Mouse (Mus musculus) embryonic facial prominence, embryonic 14.5 days (tissue): ENCODE measurements around the gene Uxt. TPM values are rescaled to one million over a fixed set of nuclear protein-coding genes. Genes with fewer than 3 reads are reported as not detected.

ENCODE experiments used
- ATAC-seq: fragments of 200-750 bp; cut with Nextera tagmentation; 2 replicates; pipeline ENCODE4 v1.8.0; 2017; ENCODE audit warnings: low read depth, moderate number of reproducible peaks, moderate TSS enrichment
- DNase-seq: peaks from one replicate; pipeline ENCODE4 v3.0.0-alpha.2; 2015; ENCODE audit warnings: low spot score
- H3K27ac ChIP-seq: fragments of 300-500 bp; sonication (generic); replicated peaks from 2 replicates; pipeline ENCODE4 v1.5.1; 2014; ENCODE audit warnings: low read depth, mild to moderate bottlenecking, low read length, moderate library complexity
- H3K27me3 ChIP-seq: fragments of 300-500 bp; sonication (generic); replicated peaks from 2 replicates; pipeline ENCODE4 v1.6.1; 2014; ENCODE audit warnings: low read length; ENCODE audit not compliant: control insufficient read depth, insufficient read depth
- H3K36me3 ChIP-seq: fragments of 300-500 bp; sonication (generic); 2 replicates; pipeline ENCODE4 v1.6.1; 2014; ENCODE audit warnings: low read length, mixed read lengths; ENCODE audit not compliant: control insufficient read depth, insufficient read depth
- H3K4me1 ChIP-seq: fragments of 300-500 bp; sonication (generic); 2 replicates; pipeline ENCODE4 v1.6.1; 2014; ENCODE audit warnings: antibody characterized with exemption, low read length; ENCODE audit not compliant: control insufficient read depth, insufficient read depth
- H3K4me2 ChIP-seq: fragments of 300-500 bp; sonication (generic); 2 replicates; pipeline ENCODE4 v1.6.1; 2014; ENCODE audit warnings: low read depth, mild to moderate bottlenecking, low read length, moderate library complexity, mixed read lengths
- H3K4me3 ChIP-seq: fragments of 300-500 bp; sonication (generic); 2 replicates; pipeline ENCODE4 v1.5.1; 2014; ENCODE audit warnings: low read depth, mild to moderate bottlenecking, low read length
- H3K9ac ChIP-seq: fragments of 300-500 bp; sonication (generic); 2 replicates; pipeline ENCODE4 v1.6.1; 2014; ENCODE audit warnings: low read depth, mild to moderate bottlenecking, low read length, moderate library complexity, mixed read lengths
- H3K9me3 ChIP-seq: fragments of 300-500 bp; sonication (generic); 2 replicates; pipeline ENCODE4 v1.6.1; 2016; ENCODE audit warnings: low read length; ENCODE audit not compliant: control insufficient read depth
- WGBS: fragments of 180-500 bp; shearing (Covaris S2); extraction: QIAGEN DNeasy Blood & Tissue Kit; methylation state at CpG from one replicate; pipeline ENCODE4 v1.1.7; 2014; 5-methylcytosine and 5-hydroxymethylcytosine counted together
- polyA plus RNA-seq: library from polyadenylated mRNA; unstranded; fragments of >200 nt; fragmentation: Nextera tagmentation; extraction: Ambion mirVana; gene quantifications from 2 replicates; pipeline ENCODE4 v1.2.1, GENCODE M21; 2014

The Uxt gene
- 45.9 and 47.6 TPM in 2 replicates for polyA plus RNA-seq

GRCm38 (mm10) chrX:20961477-20962378, at the start of gene Uxt:
TSS of gene Uxt (minus strand) at chrX:20962017.
- Histone ChIP-seq H3K27ac (peak within 1 kb of the TSS; percentile 80), H3K36me3 (no peaks in the 10 kb centered on the region), H3K4me3 (peak within 1 kb of the TSS; percentile 52), H3K4me2 (peak within 1 kb of the TSS; percentile 53), H3K9me3 (no peaks in the 10 kb centered on the region), H3K4me1 (no peaks in the 10 kb centered on the region), H3K9ac (peak within 1 kb of the TSS; percentile 60), H3K27me3 (no peaks in the 10 kb centered on the region)
- DNase-seq (peak; percentile 96), ATAC-seq (peak; percentile 98)
- 23% methylated on average over 51 of the region's 57 CpGs for WGBS

- 64% methylated on average over 1 of the region's 1 CpGs for WGBS
- Histone ChIP-seq H3K27me3 (no peaks in the 10 kb centered on the region), H3K4me3 (no peak overlapping the region), H3K4me1 (no peaks in the 10 kb centered on the region), H3K9ac (no peak overlapping the region), H3K4me2 (no peak overlapping the region), H3K9me3 (no peaks in the 10 kb centered on the region), H3K36me3 (no peaks in the 10 kb centered on the region), H3K27ac (no peak overlapping the region)
- DNase-seq = no peak
- no peak for ATAC-seq
Observed at GRCm38 (mm10) chrX:20980901-20981300, 19.1 kb upstream of the Uxt start.

GRCm38 (mm10) chrX:20950191-20950880, 11.5 kb downstream of the Uxt start, which contains the start of gene Elk1:
TSS of gene Elk1 (minus strand) at chrX:20950608.
- H3K27me3 ChIP-seq = no peaks in the 10 kb centered on the region
- no peak within 1 kb of the TSS; the same call in 1 of the 2 replicates for H3K27ac ChIP-seq
- no peaks in the 10 kb centered on the region for H3K4me1 ChIP-seq
- peak within 1 kb of the TSS; percentile 55 for H3K4me2 ChIP-seq
- peak within 1 kb of the TSS; percentile 67 for H3K9ac ChIP-seq
- DNase-seq = peak; percentile 96
- H3K36me3 ChIP-seq = no peaks in the 10 kb centered on the region
- WGBS = 18% methylated on average over 18 of the region's 30 CpGs
- peak; percentile 98 for ATAC-seq
- H3K4me3 ChIP-seq = peak within 1 kb of the TSS; percentile 61
- no peaks in the 10 kb centered on the region for H3K9me3 ChIP-seq

- 17% methylated on average over 4 of the region's 4 CpGs for WGBS
- Histone ChIP-seq H3K9ac (no peak overlapping the region), H3K4me1 (no peaks in the 10 kb centered on the region), H3K4me2 (no peak overlapping the region), H3K9me3 (no peaks in the 10 kb centered on the region), H3K4me3 (no peak overlapping the region), H3K36me3 (peaks cover 6% of the 10 kb centered on the region; the same call in 1 of the 2 replicates), H3K27ac (no peak overlapping the region), H3K27me3 (no peaks in the 10 kb centered on the region)
- ATAC-seq (no peak), DNase-seq (peak; percentile 24)
Observed at GRCm38 (mm10) chrX:20946055-20946454, 15.8 kb downstream of the Uxt start.

- Histone ChIP-seq H3K4me2 (no peak overlapping the region), H3K4me3 (no peak overlapping the region), H3K36me3 (0 out of 2 replicates have a peak, but pooled peaks cover 13% of the 10 kb centered on the region), H3K9ac (no peak overlapping the region), H3K9me3 (no peaks in the 10 kb centered on the region), H3K27ac (no peak overlapping the region), H3K4me1 (no peaks in the 10 kb centered on the region), H3K27me3 (no peaks in the 10 kb centered on the region)
- ATAC-seq (no peak), DNase-seq (no peak)
- WGBS = 87% methylated on average over 1 of the region's 1 CpGs
Observed at GRCm38 (mm10) chrX:20931963-20932362, 29.9 kb downstream of the Uxt start.

- no peak within 1 kb of the TSS for H3K9ac ChIP-seq
- 0 out of 2 replicates have a peak, but pooled peaks cover 13% of the 10 kb centered on the region for H3K36me3 ChIP-seq
- H3K4me3 ChIP-seq = no peak within 1 kb of the TSS
- H3K27me3 ChIP-seq = no peaks in the 10 kb centered on the region
- H3K9me3 ChIP-seq = no peaks in the 10 kb centered on the region
- ATAC-seq (no peak), DNase-seq (no peak)
- 89% methylated on average over 1 of the region's 1 CpGs for WGBS
- no peak within 1 kb of the TSS for H3K27ac ChIP-seq
- no peaks in the 10 kb centered on the region for H3K4me1 ChIP-seq
- H3K4me2 ChIP-seq = no peak within 1 kb of the TSS
Observed at GRCm38 (mm10) chrX:20931364-20931763, 30.5 kb downstream of the Uxt start, which contains the start of gene Cfp. TSS of gene Cfp (minus strand) at chrX:20931555.

GRCm38 (mm10) chrX:20929859-20930258, 32.0 kb downstream of the Uxt start:
- Histone ChIP-seq H3K27me3 (no peaks in the 10 kb centered on the region), H3K4me3 (no peak overlapping the region), H3K4me1 (no peaks in the 10 kb centered on the region), H3K36me3 (0 out of 2 replicates have a peak, but pooled peaks cover 5% of the 10 kb centered on the region), H3K9me3 (no peaks in the 10 kb centered on the region), H3K4me2 (no peak overlapping the region), H3K27ac (no peak overlapping the region), H3K9ac (no peak overlapping the region)
- no peak for ATAC-seq
- WGBS = 81% methylated on average over 1 of the region's 1 CpGs
- DNase-seq = no peak

- H3K9me3 ChIP-seq = no peaks in the 10 kb centered on the region
- H3K36me3 ChIP-seq = no peaks in the 10 kb centered on the region
- H3K4me2 ChIP-seq = no peak overlapping the region
- no peak overlapping the region for H3K9ac ChIP-seq
- no peaks in the 10 kb centered on the region for H3K27me3 ChIP-seq
- no peaks in the 10 kb centered on the region for H3K4me1 ChIP-seq
- DNase-seq (no peak), ATAC-seq (no peak)
- H3K4me3 ChIP-seq = no peak overlapping the region
- H3K27ac ChIP-seq = no peak overlapping the region
Observed at GRCm38 (mm10) chrX:20924976-20925375, 36.8 kb downstream of the Uxt start.
